Mouse (Mus musculus): ENCODE data around the gene Zfp712.

DNA sequence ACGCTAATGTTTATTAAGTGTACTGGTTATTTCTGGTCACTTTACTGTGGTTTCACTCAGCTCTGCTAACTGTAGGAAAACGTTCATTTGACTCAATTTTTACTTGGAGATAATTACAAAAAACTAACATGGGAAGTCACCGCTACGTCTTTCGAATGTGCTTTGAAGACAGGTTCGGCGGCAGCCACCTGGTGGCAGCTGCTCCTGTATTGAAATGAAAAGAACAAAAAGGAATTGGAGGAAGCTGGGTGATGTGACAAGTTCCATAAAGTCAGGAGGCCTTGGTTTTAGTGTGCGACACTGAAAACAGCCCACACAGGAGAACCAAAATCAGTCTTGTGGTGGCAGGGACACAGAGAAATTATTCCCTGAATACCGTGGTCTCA, 47.8 kb upstream of the Zfp712 start:
- TF ChIP-seq CTCF (IDR thresholded peaks at IDR 0.05; ENCODE audit: extremely low read depth, insufficient read depth, low read length) = no peak
- no peak for TF ChIP-seq POLR2A (IDR thresholded peaks at IDR 0.05; ENCODE audit: extremely low read depth, insufficient read depth, low read length)
